Mouse (Mus musculus) cerebellum, adult 9-11 months (tissue): Measurements from ENCODE around the gene Scrn3.

ENCODE experiments used
- DNase-seq: peaks from one replicate; pipeline ENCODE4 v3.0.0; 2022

The Scrn3 gene

GRCm38 (mm10) chr2:73319218-73319617 lies 6.8 kb downstream of the Scrn3 start:
- DNase-seq = no peak

- no peak for DNase-seq
Observed at GRCm38 (mm10) chr2:73322991-73323390, 10.6 kb downstream of the Scrn3 start.

GRCm38 (mm10) chr2:73325871-73326270 lies 13.5 kb downstream of the Scrn3 start:
- DNase-seq = no peak

- no peak for DNase-seq
Observed at GRCm38 (mm10) chr2:73335949-73336348, 23.5 kb downstream of the Scrn3 start.

GRCm38 (mm10) chr2:73338415-73338814 lies 26.0 kb downstream of the Scrn3 start:
- DNase-seq = no peak

- DNase-seq = no peak
Observed at GRCm38 (mm10) chr2:73343701-73344100, 31.3 kb downstream of the Scrn3 start.

- DNase-seq = no peak
Observed at GRCm38 (mm10) chr2:73345204-73345603, 32.8 kb downstream of the Scrn3 start.

- no peak for DNase-seq
Observed at GRCm38 (mm10) chr2:73346345-73347086, 34.1 kb downstream of the Scrn3 start.

- no peak for DNase-seq
Observed at GRCm38 (mm10) chr2:73347136-73347535, 34.7 kb downstream of the Scrn3 start.

- no peak for DNase-seq
Observed at GRCm38 (mm10) chr2:73347766-73348165, 35.4 kb downstream of the Scrn3 start.

- DNase-seq = no peak
Observed at GRCm38 (mm10) chr2:73348221-73348620, 35.8 kb downstream of the Scrn3 start.

- DNase-seq = no peak
Observed at GRCm38 (mm10) chr2:73351496-73351895, 39.1 kb downstream of the Scrn3 start.

GRCm38 (mm10) chr2:73351927-73352374 lies 39.5 kb downstream of the Scrn3 start:
- DNase-seq = peak; percentile 52

GRCm38 (mm10) chr2:73357004-73357403 lies 44.6 kb downstream of the Scrn3 start:
- DNase-seq = no peak

- DNase-seq = no peak
Observed at GRCm38 (mm10) chr2:73359941-73360340, 47.5 kb downstream of the Scrn3 start.

GRCm38 (mm10) chr2:73360536-73360935 lies 48.1 kb downstream of the Scrn3 start:
- DNase-seq = no peak

GRCm38 (mm10) chr2:73363448-73363847 lies 51.0 kb downstream of the Scrn3 start:
- no peak for DNase-seq

GRCm38 (mm10) chr2:73371530-73372335 lies 59.3 kb downstream of the Scrn3 start:
- no peak for DNase-seq

- DNase-seq = no peak
Observed at GRCm38 (mm10) chr2:73378326-73378725, 65.9 kb downstream of the Scrn3 start.

GRCm38 (mm10) chr2:73379656-73380055 lies 67.3 kb downstream of the Scrn3 start:
- no peak for DNase-seq

GRCm38 (mm10) chr2:73380298-73380975 lies 68.0 kb downstream of the Scrn3 start:
- no peak for DNase-seq

GRCm38 (mm10) chr2:73385172-73385571 lies 72.8 kb downstream of the Scrn3 start:
- DNase-seq = no peak

GRCm38 (mm10) chr2:73385641-73386355 lies 73.4 kb downstream of the Scrn3 start:
- no peak for DNase-seq
